Mouse (Mus musculus) frontal cortex, adult (tissue): ENCODE data around the gene Padi3.

Experiments
- ATAC-seq: cut with Nextera tagmentation; 2 replicates; pipeline ENCODE4 v1.9.2; 2017; ENCODE audit warnings: mild to moderate bottlenecking, moderate library complexity, mixed read lengths; ENCODE audit not compliant: low TSS enrichment

The Padi3 gene

GRCm38 (mm10) chr4:140815996-140816917 lies 5.8 kb upstream of the Padi3 start:
- no peak for ATAC-seq

GRCm38 (mm10) chr4:140815496-140815895 lies 5.0 kb upstream of the Padi3 start:
- no peak for ATAC-seq

GRCm38 (mm10) chr4:140814241-140815225 lies 4.1 kb upstream of the Padi3 start:
- ATAC-seq, result no peak

- no peak for ATAC-seq
Measured at GRCm38 (mm10) chr4:140813358-140814185, 3.1 kb upstream of the Padi3 start.

- ATAC-seq, result no peak
Measured at GRCm38 (mm10) chr4:140812609-140813008, 2.2 kb upstream of the Padi3 start.

GRCm38 (mm10) chr4:140812191-140812590 lies 1.7 kb upstream of the Padi3 start:
- ATAC-seq, result no peak

- no peak for ATAC-seq
Measured at GRCm38 (mm10) chr4:140809118-140809517, 1.3 kb downstream of the Padi3 start.

GRCm38 (mm10) chr4:140804601-140805000 lies 5.8 kb downstream of the Padi3 start:
- ATAC-seq, result no peak

- no peak for ATAC-seq
Measured at GRCm38 (mm10) chr4:140801364-140801763, 9.1 kb downstream of the Padi3 start.

GRCm38 (mm10) chr4:140796786-140797185 lies 13.7 kb downstream of the Padi3 start:
- no peak for ATAC-seq

- ATAC-seq, result no peak
Measured at GRCm38 (mm10) chr4:140794678-140795077, 15.8 kb downstream of the Padi3 start.

GRCm38 (mm10) chr4:140793795-140794194 lies 16.7 kb downstream of the Padi3 start:
- no peak for ATAC-seq

GRCm38 (mm10) chr4:140792584-140792983 lies 17.9 kb downstream of the Padi3 start:
- no peak for ATAC-seq

GRCm38 (mm10) chr4:140791071-140791470 lies 19.4 kb downstream of the Padi3 start:
- no peak for ATAC-seq

- no peak for ATAC-seq
Measured at GRCm38 (mm10) chr4:140789983-140790382, 20.5 kb downstream of the Padi3 start.

GRCm38 (mm10) chr4:140788983-140789382 lies 21.5 kb downstream of the Padi3 start:
- ATAC-seq, result no peak

- no peak for ATAC-seq
Measured at GRCm38 (mm10) chr4:140788264-140788663, 22.2 kb downstream of the Padi3 start.

- no peak for ATAC-seq
Measured at GRCm38 (mm10) chr4:140787414-140787813, 23.0 kb downstream of the Padi3 start.

- ATAC-seq, result no peak
Measured at GRCm38 (mm10) chr4:140785217-140785616, 25.2 kb downstream of the Padi3 start.

- no peak for ATAC-seq
Measured at GRCm38 (mm10) chr4:140784292-140784945, 26.0 kb downstream of the Padi3 start.

- ATAC-seq, result no peak
Measured at GRCm38 (mm10) chr4:140782821-140783220, 27.6 kb downstream of the Padi3 start.
